Comparison of ENCODE assay signal across 17 mouse cellular contexts in the genomic region with DNA sequence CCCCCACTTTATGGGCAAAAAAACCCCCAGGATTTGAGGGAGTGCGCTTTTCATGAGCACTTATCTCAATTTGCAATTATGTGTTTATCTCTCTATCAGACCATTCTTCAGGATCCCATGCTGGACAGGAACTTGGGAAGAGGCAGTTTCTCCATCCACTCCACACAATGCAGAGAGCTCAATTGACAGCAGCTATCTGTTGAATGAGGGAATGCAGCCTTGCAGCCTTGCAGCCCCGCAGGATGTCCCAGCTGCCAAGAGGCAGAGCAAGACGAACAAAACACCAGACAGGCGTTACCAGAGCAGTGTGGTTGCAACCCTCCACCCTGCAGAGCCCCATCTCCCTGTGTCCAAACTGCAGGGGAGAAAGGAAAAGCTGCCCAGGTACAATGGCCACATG. TPM values are rescaled to one million over a fixed set of nuclear protein-coding genes. Genes with fewer than 3 reads are reported as not detected.
A peak's percentile ranks its signal among the peaks of the same experiment; 100 is the strongest.
DNase-seq lines count a peak whose midpoint lies in the region; ATAC-seq and TF ChIP-seq lines count a peak whose summit lies in the region.
"Had no signal": no experiment of that assay in that cellular context is flagged by ENCODE, and none has a peak within 500 bp of the region (broad histone marks: within the 10 kb centered on the region; RNA-seq: fewer than 3 reads in every experiment).

No protein-coding gene starts in this region.

- H3K36me3 ChIP-seq in forebrain, embryonic 15.5 days: no peaks in the 10 kb centered on the region
- no peaks in the 10 kb centered on the region for H3K36me3 ChIP-seq in hindbrain, postnatal 0 days (ENCODE audit: insufficient read depth, low read length)
- H3K36me3 ChIP-seq in neural tube, embryonic 12.5 days: no peaks in the 10 kb centered on the region

- 10% methylated on average over 4 of the region's 4 CpGs for WGBS in forebrain, embryonic 15.5 days
- WGBS in hindbrain, postnatal 0 days: 23% methylated on average over 4 of the region's 4 CpGs
- 20% methylated on average over 4 of the region's 4 CpGs for WGBS in neural tube, embryonic 12.5 days

- H3K27me3 ChIP-seq in forebrain, embryonic 15.5 days: 0 out of 2 replicates have a peak, but pooled peaks cover 3% of the 10 kb centered on the region
- H3K27me3 ChIP-seq in hindbrain, postnatal 0 days (ENCODE audit: insufficient read depth, low read length): peaks cover 9% of the 10 kb centered on the region; the same call in 1 of the 2 replicates
- peaks cover 33% of the 10 kb centered on the region for H3K27me3 ChIP-seq in neural tube, embryonic 12.5 days (replicated peaks)

- 0 out of 2 replicates have a peak overlapping the region, but pooled peaks have one; percentile 25 for H3K9ac ChIP-seq in forebrain, embryonic 15.5 days (replicated peaks)
- H3K9ac ChIP-seq in hindbrain, postnatal 0 days (replicated peaks; ENCODE audit: low read length): no peak overlapping the region
- peak overlapping the region; percentile 36; the same call in 1 of the 2 replicates for H3K9ac ChIP-seq in neural tube, embryonic 12.5 days

- no peak for ATAC-seq in forebrain, embryonic 15.5 days (replicated peaks)
- ATAC-seq in hindbrain, postnatal 0 days: no peak
- ATAC-seq in neural tube, embryonic 12.5 days (ENCODE audit: low FRiP score, low read depth): no peak
- ATAC-seq: Patski had no signal

- intact Hi-C loops in heart, postnatal 14 days (cut with DNase I): no loop called here

- TF ChIP-seq CTCF in layer of hippocampus, adult 2 months (conservative IDR thresholded peaks at IDR 0.05): no peak
- TF ChIP-seq CTCF in hindbrain, postnatal 0 days (IDR thresholded peaks at IDR 0.05; ENCODE audit: low read depth): no peak

- H3K4me2 ChIP-seq in forebrain, embryonic 15.5 days (replicated peaks): peak overlapping the region; percentile 84
- H3K4me2 ChIP-seq in hindbrain, postnatal 0 days (ENCODE audit: low read depth, low read length): peak overlapping the region; percentile 44
- H3K4me2 ChIP-seq in neural tube, embryonic 12.5 days (replicated peaks): peak overlapping the region; percentile 89

- H3K4me1 ChIP-seq in forebrain, embryonic 15.5 days: peaks cover 87% of the 10 kb centered on the region
- peaks cover 29% of the 10 kb centered on the region; the same call in 1 of the 2 replicates for H3K4me1 ChIP-seq in hindbrain, postnatal 0 days (ENCODE audit: insufficient read depth, low read length)
- H3K4me1 ChIP-seq in neural tube, embryonic 12.5 days: peaks cover 75% of the 10 kb centered on the region

- DNase-seq in layer of hippocampus, adult 2 months (ENCODE audit: low spot score in 2 of 2): no peak
- DNase-seq in layer of hippocampus, postnatal 14 days (ENCODE audit: low spot score in 2 of 2): no peak
- DNase-seq in hindbrain, postnatal 0 days (ENCODE audit: low spot score): no peak
- DNase-seq in heart, adult 11 months: no peak
- no peak for DNase-seq in frontal cortex, postnatal 14 days (ENCODE audit: low spot score in 2 of 2)
- DNase-seq in heart, postnatal 14 days: no peak
- DNase-seq: cerebellum, adult 2 months; gastrocnemius, adult 2 months; lung, adult 2 months; spleen, adult 18-20 months; thymus, postnatal 25 days had no signal

- H3K4me3 ChIP-seq in layer of hippocampus, adult 2 months: peak overlapping the region; percentile 48
- peak overlapping the region; percentile 27 for H3K4me3 ChIP-seq in forebrain, embryonic 15.5 days
- H3K4me3 ChIP-seq in hindbrain, postnatal 0 days (ENCODE audit: low read length): no peak overlapping the region
- H3K4me3 ChIP-seq in neural tube, embryonic 12.5 days: no peak overlapping the region; the same call in 1 of the 2 replicates
- H3K4me3 ChIP-seq: gastrocnemius, adult 2 months; megakaryocyte, embryonic 14.5 days had no signal

- H3K27ac ChIP-seq in layer of hippocampus, adult 2 months: peak overlapping the region; percentile 89
- H3K27ac ChIP-seq in forebrain, embryonic 15.5 days (replicated peaks): peak overlapping the region; percentile 82
- no peak overlapping the region for H3K27ac ChIP-seq in hindbrain, postnatal 0 days
- H3K27ac ChIP-seq in neural tube, embryonic 12.5 days: no peak overlapping the region
- H3K27ac ChIP-seq: gastrocnemius, adult 2 months; stomach, postnatal 0 days had no signal

- no peaks in the 10 kb centered on the region for H3K9me3 ChIP-seq in forebrain, embryonic 15.5 days
- no peaks in the 10 kb centered on the region for H3K9me3 ChIP-seq in hindbrain, postnatal 0 days (ENCODE audit: low read length)
- no peaks in the 10 kb centered on the region for H3K9me3 ChIP-seq in neural tube, embryonic 12.5 days
- H3K9me3 ChIP-seq: megakaryocyte, embryonic 14.5 days had no signal

RNA-seq across cellular contexts. Expression of a gene that starts 4.6 kb away (rescaled TPM):
- total RNA-seq in layer of hippocampus, adult 2 months (2021): 100 to 1,000 TPM; 232 to 244 TPM
- 100 to 1,000 TPM; 143 to 146 TPM for total RNA-seq in layer of hippocampus, postnatal 14 days (2021)
- polyA plus RNA-seq in forebrain, embryonic 15.5 days (2015; fragmentation: Nextera tagmentation; extraction: Ambion mirVana): 17.5 and 21.0 TPM in 2 replicates
- 69.2 and 78.5 TPM in 2 replicates for total RNA-seq in hindbrain, postnatal 0 days (2014; rRNA removed)
- 10.8 and 13.3 TPM in 2 replicates for polyA plus RNA-seq in hindbrain, postnatal 0 days (2015; fragmentation: Nextera tagmentation; extraction: Ambion mirVana)
- polyA plus RNA-seq in neural tube, embryonic 12.5 days (2016; fragmentation: Nextera tagmentation; extraction: Ambion mirVana): 24.0 and 26.2 TPM in 2 replicates
- under 1 TPM; 0.07 to 0.12 TPM for total RNA-seq in heart, postnatal 14 days (2021)
- total RNA-seq: neutrophil, adult 5-6 weeks had no signal

Comparison
In these comparisons a context has a peak if more than half of its experiments do, and no peak if none do; other contexts are left out.
1. H3K27ac ChIP-seq: peak in layer of hippocampus, adult 2 months (single experiment) and forebrain, embryonic 15.5 days (single experiment); none in hindbrain, postnatal 0 days (single experiment) and neural tube, embryonic 12.5 days (single experiment).
2. H3K4me3 ChIP-seq: peak in layer of hippocampus, adult 2 months (single experiment) and forebrain, embryonic 15.5 days (single experiment); none in hindbrain, postnatal 0 days (single experiment) and neural tube, embryonic 12.5 days (single experiment).
3. RNA of a gene that starts 4.6 kb away (total RNA-seq): 232 to 244 TPM in layer of hippocampus, adult 2 months, 143 to 146 TPM in layer of hippocampus, postnatal 14 days and 69.2 to 78.5 TPM in hindbrain, postnatal 0 days; 0.07 to 0.12 TPM in heart, postnatal 14 days; every median in the first group is over 10 times any median in the second.
4. Peak in every context shown above with its lines, with median percentiles within 50 percentile points of each other: H3K4me2 ChIP-seq.